Mouse (Mus musculus) ES-E14 (cell line): ENCODE measurements around the gene Arhgap45.

Source experiments
- ZC3H11A ChIP-seq: IDR thresholded peaks from 2 replicates; pipeline ENCODE4 v1.6.1; 2012; ENCODE audit warnings: low read depth, mild to moderate bottlenecking, inconsistent platforms, low read length, borderline replicate concordance
- ZNF384 ChIP-seq: IDR thresholded peaks from 2 replicates; pipeline ENCODE4 v1.6.1; 2012; ENCODE audit warnings: low read depth, low read length, inconsistent platforms

DNA sequence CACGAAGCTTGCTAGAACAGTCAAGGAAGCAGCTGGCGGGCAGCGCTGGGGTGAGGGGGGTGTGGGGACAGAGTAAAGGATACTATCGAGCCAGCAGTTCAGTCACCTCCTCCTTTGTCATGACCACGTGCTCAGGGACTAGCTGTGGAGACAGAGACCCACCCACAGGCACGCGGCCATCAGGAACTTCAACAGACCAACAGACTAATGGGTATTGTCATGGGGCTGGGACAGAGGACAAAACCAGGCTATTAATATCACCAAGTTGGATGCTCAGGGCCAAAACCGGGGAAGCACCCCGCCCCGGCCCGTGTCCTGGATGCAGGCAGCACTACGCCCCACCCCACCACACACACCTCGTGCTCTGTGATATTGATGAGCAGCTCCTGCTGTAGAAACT, 20.4 kb downstream of the Arhgap45 start:
- no peak for TF ChIP-seq ZC3H11A
- TF ChIP-seq ZNF384: no peak
